Mouse (Mus musculus) myocyte (in vitro differentiated cells): ENCODE measurements around the gene Bcorl1.

Experiments
- CEBPB ChIP-seq: IDR thresholded peaks from 2 replicates; pipeline ENCODE4 v1.6.1; 2011; ENCODE audit warnings: mild to moderate bottlenecking, moderate library complexity; ENCODE audit not compliant: poor library complexity, insufficient read depth, severe bottlenecking
- E2F4 ChIP-seq: IDR thresholded peaks from one replicate; pipeline ENCODE4 v1.6.1; 2011; ENCODE audit warnings: mild to moderate bottlenecking, control low read depth, moderate library complexity; ENCODE audit not compliant: insufficient read depth
- MAX ChIP-seq: IDR thresholded peaks from one replicate; pipeline ENCODE4 v1.6.1; 2011; ENCODE audit warnings: low read depth, mild to moderate bottlenecking, control low read depth
- MYOD1 ChIP-seq, 3 experiments: IDR thresholded peaks; one replicate each; pipeline ENCODE4 v1.6.1; 2011; ENCODE audit warnings: control low read depth in 2 of 3, low read depth in 2 of 3, mild to moderate bottlenecking in 2 of 3, moderate library complexity in 1 of 3; ENCODE audit not compliant: insufficient read length in 2 of 3, control insufficient read depth in 1 of 3
- MYOG ChIP-seq, 3 experiments: IDR thresholded peaks; one replicate each; pipeline ENCODE4 v1.6.1; 2011; ENCODE audit warnings: control low read depth in 2 of 3, low read depth in 2 of 3, mild to moderate bottlenecking in 2 of 3; ENCODE audit not compliant: insufficient read length in 2 of 3, control insufficient read depth in 1 of 3, insufficient read depth in 1 of 3
- POLR2A ChIP-seq: IDR thresholded peaks from one replicate; pipeline ENCODE4 v1.6.1; 2011; ENCODE audit warnings: low read depth, mild to moderate bottlenecking, control low read depth, moderate library complexity; ENCODE audit not compliant: insufficient read length
- POLR2AphosphoS2 ChIP-seq: IDR thresholded peaks from one replicate; pipeline ENCODE4 v1.6.1; 2011; ENCODE audit warnings: low read depth, control low read depth; ENCODE audit not compliant: insufficient read length
- SRF ChIP-seq: IDR thresholded peaks from one replicate; pipeline ENCODE4 v1.6.1; 2011; ENCODE audit warnings: low read depth; ENCODE audit not compliant: control insufficient read depth, insufficient read length
- TCF12 ChIP-seq: IDR thresholded peaks from one replicate; pipeline ENCODE4 v1.6.1; 2011; ENCODE audit warnings: mild to moderate bottlenecking, control low read depth; ENCODE audit not compliant: poor library complexity, insufficient read depth, severe bottlenecking
- TCF3 ChIP-seq: IDR thresholded peaks from one replicate; pipeline ENCODE4 v1.6.1; 2011; ENCODE audit warnings: low read depth, control low read depth; ENCODE audit not compliant: insufficient read length
- USF1 ChIP-seq: IDR thresholded peaks from one replicate; pipeline ENCODE4 v1.6.1; 2011; ENCODE audit warnings: low read depth, mild to moderate bottlenecking, control low read depth, moderate library complexity

DNA sequence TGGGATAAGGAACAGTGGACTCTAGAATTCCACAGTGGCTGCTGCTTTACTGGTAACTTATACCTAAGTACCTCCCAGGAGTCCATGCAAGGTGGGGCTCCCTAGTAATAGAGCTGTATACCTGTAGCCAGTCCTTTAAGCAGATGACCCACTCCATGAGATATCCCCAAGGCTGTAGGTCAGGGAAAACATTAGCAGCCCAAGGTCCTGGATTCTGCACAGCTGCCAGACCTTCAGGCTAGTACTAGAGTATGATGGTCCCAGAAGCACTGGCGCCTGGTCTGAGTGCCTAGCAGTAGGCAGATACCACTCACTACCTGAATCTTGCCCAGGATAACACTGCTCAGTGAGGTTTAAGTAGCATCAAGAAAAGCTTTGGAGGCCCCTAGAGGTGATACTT lies 93.1 kb downstream of the Bcorl1 start:
- TF ChIP-seq USF1 (no peak), CEBPB (no peak), MYOD1 (IDR thresholded peaks at IDR 0.05; ENCODE audit: control insufficient read depth in 1 of 3, insufficient read length in 2 of 3, low read depth in 2 of 3) (no peak), POLR2A (no peak), MYOG (IDR thresholded peaks at IDR 0.05; ENCODE audit: control insufficient read depth in 1 of 3, insufficient read depth in 1 of 3, insufficient read length in 2 of 3, low read depth in 2 of 3) (no peak), TCF3 (no peak), TCF12 (no peak), E2F4 (no peak), SRF (no peak), MAX (no peak), POLR2AphosphoS2 (no peak)
